Mouse (Mus musculus): ENCODE results near the gene B3gat1.

DNA sequence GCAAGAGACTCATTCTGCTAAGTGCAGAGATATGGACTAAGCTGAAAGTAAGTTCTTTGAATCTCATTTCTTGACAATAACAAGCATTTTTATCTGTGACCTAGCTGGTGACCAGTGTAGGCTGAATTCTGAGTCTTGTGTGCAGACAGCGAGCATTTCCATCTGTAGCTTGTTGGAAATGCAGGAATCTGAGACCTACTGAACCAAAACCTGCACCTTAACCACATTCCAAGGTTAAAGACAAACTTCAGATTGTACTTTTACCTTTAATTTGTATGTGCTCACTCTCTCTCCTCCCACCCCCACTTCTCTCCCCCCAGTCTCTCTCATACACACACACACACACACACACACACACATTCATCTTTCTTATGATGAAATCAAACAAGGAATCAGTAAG lies 65.2 kb downstream of the B3gat1 start:
- TF ChIP-seq EP300 (optimal IDR thresholded peaks at IDR 0.05) (no peak), CTCF (IDR thresholded peaks at IDR 0.05; ENCODE audit: low read depth) (no peak)
